Mouse (Mus musculus): ENCODE data around the gene Amotl2.
A peak's percentile ranks its signal among the peaks of the same experiment; 100 is the strongest.

The Amotl2 gene

GRCm38 (mm10) chr9:102716481-102717163 is at the start of gene Amotl2:
Gene Amotl2 (plus strand): TSS chr9:102716672.
- no peak for DNase-seq (ENCODE audit: low spot score)

GRCm38 (mm10) chr9:102668115-102668514 is 48.4 kb upstream of the Amotl2 start:
- DNase-seq (ENCODE audit: low spot score): no peak

- DNase-seq (ENCODE audit: low spot score): no peak
Measured at GRCm38 (mm10) chr9:102668906-102669305, 47.6 kb upstream of the Amotl2 start.

- no peak for DNase-seq (ENCODE audit: low spot score)
Measured at GRCm38 (mm10) chr9:102673381-102673780, 43.1 kb upstream of the Amotl2 start.

- no peak for DNase-seq (ENCODE audit: low spot score)
Measured at GRCm38 (mm10) chr9:102675922-102676321, 40.5 kb upstream of the Amotl2 start.

GRCm38 (mm10) chr9:102681470-102681869 is 35.0 kb upstream of the Amotl2 start:
- no peak for DNase-seq (ENCODE audit: low spot score)

GRCm38 (mm10) chr9:102687943-102688342 is 28.5 kb upstream of the Amotl2 start:
- no peak for DNase-seq (ENCODE audit: low spot score)

- no peak for DNase-seq (ENCODE audit: low spot score)
Measured at GRCm38 (mm10) chr9:102689406-102689939, 27.0 kb upstream of the Amotl2 start.

GRCm38 (mm10) chr9:102689940-102690642 is 26.4 kb upstream of the Amotl2 start:
- no peak for DNase-seq (ENCODE audit: low spot score)

- DNase-seq (ENCODE audit: low spot score): no peak
Measured at GRCm38 (mm10) chr9:102690891-102691290, 25.6 kb upstream of the Amotl2 start.

GRCm38 (mm10) chr9:102692564-102693475 is 23.7 kb upstream of the Amotl2 start:
- no peak for DNase-seq (ENCODE audit: low spot score)

- DNase-seq (ENCODE audit: low spot score): no peak
Measured at GRCm38 (mm10) chr9:102701042-102701441, 15.4 kb upstream of the Amotl2 start.

GRCm38 (mm10) chr9:102709504-102710135 is 6.9 kb upstream of the Amotl2 start:
- DNase-seq (ENCODE audit: low spot score): peak; percentile 72

- no peak for DNase-seq (ENCODE audit: low spot score)
Measured at GRCm38 (mm10) chr9:102710520-102710919, 6.0 kb upstream of the Amotl2 start.

- DNase-seq (ENCODE audit: low spot score): peak; percentile 57
Measured at GRCm38 (mm10) chr9:102713797-102714196, 2.7 kb upstream of the Amotl2 start.

- no peak for DNase-seq (ENCODE audit: low spot score)
Measured at GRCm38 (mm10) chr9:102714893-102715505, 1.5 kb upstream of the Amotl2 start.

GRCm38 (mm10) chr9:102715506-102715900 is 969 bp upstream of the Amotl2 start:
- DNase-seq (ENCODE audit: low spot score): no peak

GRCm38 (mm10) chr9:102717164-102717885 is 853 bp downstream of the Amotl2 start:
- peak; percentile 93 for DNase-seq (ENCODE audit: low spot score)

GRCm38 (mm10) chr9:102717886-102718643 is 1.6 kb downstream of the Amotl2 start:
- DNase-seq (ENCODE audit: low spot score): peak; percentile 91

GRCm38 (mm10) chr9:102718676-102719075 is 2.2 kb downstream of the Amotl2 start:
- DNase-seq (ENCODE audit: low spot score): no peak

All from urinary bladder, postnatal 14 days (tissue).